Mouse (Mus musculus) stomach, embryonic 15.5 days (tissue): Measurements from ENCODE around the gene Neu2. TPM values are rescaled to one million over a fixed set of nuclear protein-coding genes. Genes with fewer than 3 reads are reported as not detected.

ENCODE experiments used
- ATAC-seq: fragments of 200-750 bp; cut with Nextera tagmentation; 2 replicates; pipeline ENCODE4 v1.8.0; 2017; ENCODE audit warnings: low read depth, moderate number of reproducible peaks, moderate TSS enrichment; ENCODE audit not compliant: insufficient read depth, low FRiP score
- H3K27ac ChIP-seq: fragments of 300-500 bp; sonication (generic); 2 replicates; pipeline ENCODE4 v1.5.1; 2015; ENCODE audit warnings: mild to moderate bottlenecking, inconsistent platforms
- H3K27me3 ChIP-seq: fragments of 300-500 bp; sonication (generic); replicated peaks from 2 replicates; pipeline ENCODE4 v1.6.1; 2015; ENCODE audit warnings: inconsistent platforms
- H3K36me3 ChIP-seq: fragments of 300-500 bp; sonication (generic); 2 replicates; pipeline ENCODE4 v1.6.1; 2015; ENCODE audit warnings: inconsistent platforms
- H3K4me1 ChIP-seq: fragments of 300-500 bp; sonication (generic); 2 replicates; pipeline ENCODE4 v1.6.1; 2015; ENCODE audit warnings: inconsistent platforms
- H3K4me2 ChIP-seq: fragments of 300-500 bp; sonication (generic); 2 replicates; pipeline ENCODE4 v1.6.1; 2015; ENCODE audit warnings: mild to moderate bottlenecking, inconsistent platforms
- H3K4me3 ChIP-seq: fragments of 300-500 bp; sonication (generic); replicated peaks from 2 replicates; pipeline ENCODE4 v1.5.1; 2015; ENCODE audit warnings: inconsistent platforms
- H3K9ac ChIP-seq: fragments of 300-500 bp; sonication (generic); 2 replicates; pipeline ENCODE4 v1.6.1; 2015; ENCODE audit warnings: inconsistent platforms
- H3K9me3 ChIP-seq: fragments of 300-500 bp; sonication (generic); 2 replicates; pipeline ENCODE4 v1.6.1; 2016; ENCODE audit warnings: inconsistent platforms
- WGBS: fragments of 180-500 bp; shearing (Covaris S2); methylation state at CpG from one replicate; pipeline ENCODE4 v1.1.7; 2015; 5-methylcytosine and 5-hydroxymethylcytosine counted together
- polyA plus RNA-seq: library from polyadenylated mRNA; unstranded; fragments of >200 nt; fragmentation: Nextera tagmentation; extraction: Ambion mirVana; gene quantifications from 2 replicates; pipeline ENCODE4 v1.2.1, GENCODE M21; 2015

The Neu2 gene
- polyA plus RNA-seq, 1 experiment from 2014 or later: 2.7 TPM

DNA sequence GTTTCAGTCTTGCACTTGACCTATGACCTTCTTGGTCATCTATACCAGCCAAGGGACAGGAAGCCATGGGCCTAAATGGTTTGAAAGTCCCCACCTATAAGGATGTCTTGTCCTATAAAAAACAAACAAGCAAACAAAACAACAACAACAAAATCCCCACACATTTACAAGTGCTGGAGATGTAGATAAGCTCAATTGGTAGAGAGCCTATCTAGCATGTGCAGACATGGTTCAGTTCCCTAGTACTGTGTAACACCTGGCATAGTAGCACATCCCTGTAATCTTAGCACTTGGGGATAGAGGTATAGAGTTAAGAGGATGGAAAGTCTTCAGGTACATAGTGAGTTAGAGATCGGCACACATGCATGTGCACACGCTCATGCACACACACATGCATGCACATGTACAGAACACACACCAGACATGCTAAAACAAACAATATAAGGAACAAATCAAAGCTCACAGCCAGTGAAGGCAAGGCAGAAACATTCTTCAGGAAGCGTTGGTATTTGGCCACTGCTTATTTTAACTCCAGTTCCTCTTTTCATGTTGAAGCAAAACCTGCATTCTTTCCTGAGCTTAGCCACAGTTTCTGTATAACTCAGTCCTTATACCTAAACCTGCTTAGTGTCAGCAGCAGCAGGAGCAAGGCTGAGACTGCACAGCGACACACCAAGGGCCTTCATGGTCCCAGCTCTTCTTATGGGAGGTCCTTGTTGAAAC is 128.3 kb downstream of the Neu2 start:
- no peak overlapping the region for H3K4me3 ChIP-seq
- no peaks in the 10 kb centered on the region for H3K36me3 ChIP-seq
- no peak overlapping the region for H3K9ac ChIP-seq
- ATAC-seq: peak; percentile 74; the same call in 1 of the 2 replicates
- H3K4me1 ChIP-seq: no peaks in the 10 kb centered on the region
- H3K4me2 ChIP-seq: no peak overlapping the region
- WGBS: 72% methylated on average over 4 of the region's 4 CpGs
- H3K9me3 ChIP-seq: no peaks in the 10 kb centered on the region
- H3K27me3 ChIP-seq: no peaks in the 10 kb centered on the region
- peak overlapping the region; percentile 48; the same call in 1 of the 2 replicates for H3K27ac ChIP-seq

- WGBS: 78% methylated on average over 8 of the region's 8 CpGs
- peak overlapping the region; percentile 67; the same call in 1 of the 2 replicates for H3K27ac ChIP-seq
- H3K27me3 ChIP-seq: no peaks in the 10 kb centered on the region
- H3K4me1 ChIP-seq: no peaks in the 10 kb centered on the region
- no peak overlapping the region for H3K4me2 ChIP-seq
- no peak for ATAC-seq
- no peaks in the 10 kb centered on the region for H3K36me3 ChIP-seq
- no peaks in the 10 kb centered on the region for H3K9me3 ChIP-seq
- no peak overlapping the region for H3K9ac ChIP-seq
- H3K4me3 ChIP-seq: no peak overlapping the region
These were observed 130.0 kb downstream of the Neu2 start for GRCm38 (mm10) chr1:87639724-87640123.

DNA sequence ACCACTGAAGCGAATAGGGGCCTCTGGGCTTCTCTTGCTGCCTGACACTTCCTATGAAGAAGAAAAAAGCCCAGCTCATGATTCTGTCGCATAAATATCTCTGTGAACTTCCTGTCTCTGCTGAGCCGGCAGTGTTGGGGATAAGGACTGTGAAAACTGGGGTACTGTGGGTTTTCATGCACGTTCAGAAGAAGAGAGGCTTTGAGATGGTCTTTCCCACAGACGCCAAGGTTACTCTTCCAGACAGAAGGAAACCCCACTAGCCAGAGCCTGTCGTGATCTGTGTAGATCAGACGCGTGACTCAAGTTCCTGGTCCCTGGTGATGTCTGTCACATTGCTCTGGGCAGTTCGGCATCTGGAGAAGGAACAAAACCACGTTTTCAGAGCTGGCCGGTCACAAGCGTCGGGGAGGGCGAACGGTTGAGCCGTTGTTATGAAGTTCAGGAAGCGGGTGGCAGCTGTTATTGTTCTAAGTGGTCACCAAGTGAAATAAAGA is 130.5 kb downstream of the Neu2 start:
- H3K9me3 ChIP-seq: no peaks in the 10 kb centered on the region
- no peaks in the 10 kb centered on the region for H3K36me3 ChIP-seq
- H3K27me3 ChIP-seq: no peaks in the 10 kb centered on the region
- no peak overlapping the region for H3K4me2 ChIP-seq
- ATAC-seq: no peak
- H3K27ac ChIP-seq: peak overlapping the region; percentile 67; the same call in 1 of the 2 replicates
- no peak overlapping the region for H3K4me3 ChIP-seq
- H3K4me1 ChIP-seq: no peaks in the 10 kb centered on the region
- H3K9ac ChIP-seq: no peak overlapping the region
- 54% methylated on average over 17 of the region's 17 CpGs for WGBS

DNA sequence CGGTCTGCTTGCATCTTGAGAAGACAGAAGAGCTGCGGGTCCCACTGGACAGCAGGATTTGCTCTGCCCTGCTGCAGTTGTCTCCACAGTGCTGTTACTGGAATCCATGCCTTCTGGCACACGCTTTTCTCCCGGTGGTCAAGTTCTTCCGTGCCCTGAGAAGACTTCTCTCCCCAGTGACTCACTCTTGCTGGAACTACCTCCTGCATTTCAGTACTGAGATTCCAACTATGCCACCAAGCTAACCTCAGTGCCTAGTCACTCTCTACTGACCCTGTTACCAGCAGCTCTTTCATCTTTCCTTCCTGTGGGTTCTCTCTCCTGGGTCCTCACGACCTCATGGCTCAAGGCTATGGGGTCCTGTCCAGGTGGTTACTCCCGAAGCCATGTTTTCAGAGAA is 133.3 kb downstream of the Neu2 start:
- 88% methylated on average over 7 of the region's 7 CpGs for WGBS
- H3K9me3 ChIP-seq: no peaks in the 10 kb centered on the region
- H3K4me3 ChIP-seq: no peak overlapping the region
- no peak for ATAC-seq
- no peaks in the 10 kb centered on the region for H3K27me3 ChIP-seq
- no peak overlapping the region for H3K4me2 ChIP-seq
- H3K4me1 ChIP-seq: no peaks in the 10 kb centered on the region
- H3K9ac ChIP-seq: no peak overlapping the region
- H3K36me3 ChIP-seq: no peaks in the 10 kb centered on the region
- no peak overlapping the region for H3K27ac ChIP-seq

DNA sequence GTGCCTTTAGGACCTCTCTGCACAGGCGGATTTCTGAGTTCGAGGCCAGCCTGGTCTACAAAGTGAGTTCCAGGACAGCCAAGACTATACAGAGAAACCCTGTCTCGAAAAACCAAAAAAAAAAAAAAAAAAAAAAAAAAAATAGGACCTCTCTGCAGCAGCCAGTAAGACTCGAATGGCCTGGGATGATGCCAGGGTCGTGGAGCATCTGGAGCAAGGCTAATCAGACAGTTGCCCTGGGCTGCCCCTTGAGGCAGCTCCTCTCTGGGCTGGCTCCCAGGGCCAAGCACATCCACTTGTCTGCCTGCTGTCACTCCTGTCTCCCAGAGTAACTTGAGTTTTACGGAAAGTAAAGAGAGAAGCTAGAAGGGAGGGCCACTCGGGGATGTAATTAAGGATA is 135.4 kb downstream of the Neu2 start:
- no peak for ATAC-seq
- WGBS: 74% methylated on average over 7 of the region's 7 CpGs
- H3K4me1 ChIP-seq: no peaks in the 10 kb centered on the region

GRCm38 (mm10) chr1:87645748-87646147 is 136.1 kb downstream of the Neu2 start:
- no peaks in the 10 kb centered on the region for H3K27me3 ChIP-seq
- no peak overlapping the region for H3K4me3 ChIP-seq
- H3K4me1 ChIP-seq: no peaks in the 10 kb centered on the region
- H3K27ac ChIP-seq: no peak overlapping the region
- no peak overlapping the region for H3K9ac ChIP-seq
- no peaks in the 10 kb centered on the region for H3K36me3 ChIP-seq
- H3K4me2 ChIP-seq: no peak overlapping the region
- H3K9me3 ChIP-seq: no peaks in the 10 kb centered on the region
- WGBS: 66% methylated on average over 6 of the region's 6 CpGs
- ATAC-seq: no peak

More for the DNA sequence above, 135.4 kb downstream of the Neu2 start:
- Histone ChIP-seq H3K27ac (no peak overlapping the region), H3K27me3 (no peaks in the 10 kb centered on the region), H3K4me3 (no peak overlapping the region), H3K9ac (no peak overlapping the region), H3K36me3 (no peaks in the 10 kb centered on the region), H3K4me2 (no peak overlapping the region), H3K9me3 (no peaks in the 10 kb centered on the region)

Other genes with a start within 250 kb of the Neu2 start
- 0.18 and 0.48 TPM in 2 replicates for gene Efhd1, start 245.5 kb upstream of the Neu2 start, polyA plus RNA-seq
- gene Gigyf2, start 182.9 kb upstream of the Neu2 start, polyA plus RNA-seq: 46.7 and 49.4 TPM in 2 replicates
- 2.8 and 3.3 TPM in 2 replicates for gene Kcnj13, start 115.2 kb upstream of the Neu2 start, polyA plus RNA-seq
- gene Snorc, start 39.6 kb upstream of the Neu2 start, polyA plus RNA-seq: 0.28 TPM in 1 of 2 replicates, not detected in the other
- 12.2 and 14.6 TPM in 2 replicates for gene Ngef, start 64.0 kb downstream of the Neu2 start, polyA plus RNA-seq
- gene Inpp5d, start 110.4 kb downstream of the Neu2 start, polyA plus RNA-seq: 5.1 and 6.7 TPM in 2 replicates
- 28.0 and 29.7 TPM in 2 replicates for gene Atg16l1, start 246.0 kb downstream of the Neu2 start, polyA plus RNA-seq